Mouse (Mus musculus) thymus, postnatal 14 days (tissue): ENCODE measurements around the gene Gm11938.

Source experiments
- DNase-seq: peaks from one replicate; pipeline ENCODE4 v3.0.0; 2021

The Gm11938 gene

GRCm38 (mm10) chr11:99566530-99566929 is 36.6 kb downstream of the Gm11938 start, which contains the start of gene Krtap3-1:
Krtap3-1 (minus strand) TSS chr11:99566630.
- no peak for DNase-seq

GRCm38 (mm10) chr11:99562580-99562979 is 40.5 kb downstream of the Gm11938 start:
- no peak for DNase-seq

GRCm38 (mm10) chr11:99559366-99559765 is 43.7 kb downstream of the Gm11938 start, which contains the start of gene Gm11939:
Gm11939 (minus strand) TSS chr11:99559466.
- no peak for DNase-seq

- no peak for DNase-seq
Measured at GRCm38 (mm10) chr11:99557976-99558745, 44.9 kb downstream of the Gm11938 start.

GRCm38 (mm10) chr11:99556753-99557152 is 46.4 kb downstream of the Gm11938 start, which contains the start of gene Krtap3-2:
Krtap3-2 (minus strand) TSS chr11:99556853.
- DNase-seq, result no peak

GRCm38 (mm10) chr11:99556195-99556594 is 46.9 kb downstream of the Gm11938 start:
- no peak for DNase-seq
